Mouse (Mus musculus) ES-Bruce4 (cell line): Measurements from ENCODE around the gene Was.
"Not testable (repeated sequence)": the region's sequence is repeated elsewhere in the genome, so short reads cannot be mapped to it uniquely, and the experiment has no call there.

Experiments used
- CTCF ChIP-seq: IDR thresholded peaks from one replicate; pipeline ENCODE4 v1.8.1; 2011; ENCODE audit warnings: low read depth, low read length
- EP300 ChIP-seq: IDR thresholded peaks from 2 replicates; pipeline ENCODE4 v1.6.1; 2011; ENCODE audit warnings: low read depth, low read length; ENCODE audit not compliant: insufficient read depth
- POLR2A ChIP-seq: IDR thresholded peaks from one replicate; pipeline ENCODE4 v1.8.1; 2011; ENCODE audit warnings: low read length; ENCODE audit not compliant: insufficient read depth

GRCm38 (mm10) chrX:8090954-8091347, 653 bp upstream of the Was start:
- TF ChIP-seq POLR2A, CTCF, EP300: not testable (repeated sequence)
